8 mouse cellular contexts compared by ENCODE assay signal in genomic region chr10:56106996-56107334, GRCm38 (mm10). TPM values are rescaled to one million over a fixed set of nuclear protein-coding genes. Genes with fewer than 3 reads are reported as not detected.
DNase-seq lines count a peak whose midpoint lies in the region; ATAC-seq and TF ChIP-seq lines count a peak whose summit lies in the region.

No protein-coding gene starts in this region.

- H3K27ac ChIP-seq in heart, embryonic 12.5 days (ENCODE audit: poor library complexity, severe bottlenecking), result peak overlapping the region; percentile 70
- no peak overlapping the region for H3K27ac ChIP-seq in bone marrow macrophage, adult 2 months (ENCODE audit: insufficient read depth, low read depth, low read length)

- H3K36me3 ChIP-seq in heart, embryonic 12.5 days, result no peaks in the 10 kb centered on the region
- H3K36me3 ChIP-seq in megakaryocyte, embryonic 14.5 days (replicated peaks; ENCODE audit: low read length), result no peaks in the 10 kb centered on the region

- no peaks in the 10 kb centered on the region for H3K27me3 ChIP-seq in heart, embryonic 12.5 days (replicated peaks)
- no peaks in the 10 kb centered on the region for H3K27me3 ChIP-seq in megakaryocyte, embryonic 14.5 days (replicated peaks)

- peak overlapping the region; percentile 52 for H3K4me3 ChIP-seq in heart, embryonic 12.5 days
- peak overlapping the region; percentile 60 for H3K4me3 ChIP-seq in bone marrow macrophage, adult 2 months (ENCODE audit: insufficient read depth, low read length)
- H3K4me3 ChIP-seq in megakaryocyte, embryonic 14.5 days (replicated peaks), result peak overlapping the region; percentile 89

- H3K4me2 ChIP-seq in heart, embryonic 12.5 days, result peak overlapping the region; percentile 68

- H3K9ac ChIP-seq in heart, embryonic 12.5 days, result peak overlapping the region; percentile 58; the same call in 1 of the 2 replicates

- no peak for TF ChIP-seq POLR2A in bone marrow macrophage, adult 2 months (IDR thresholded peaks at IDR 0.05; ENCODE audit: borderline replicate concordance, low read depth, low read length)

- intact Hi-C loops in heart, postnatal 36 days (cut with DNase I), result loop anchor here (1.0 to 2.0 kb wide), 2 partner anchors 120 to 232 kb away; no protein-coding TSS in a partner anchor

- H3K9me3 ChIP-seq in heart, embryonic 12.5 days (replicated peaks), result no peaks in the 10 kb centered on the region
- no peaks in the 10 kb centered on the region for H3K9me3 ChIP-seq in megakaryocyte, embryonic 14.5 days

- 30% methylated on average over 1 of the region's 1 CpGs for WGBS in heart, embryonic 12.5 days

- H3K4me1 ChIP-seq in heart, embryonic 12.5 days (replicated peaks), result no peaks in the 10 kb centered on the region; the same call in 1 of the 2 replicates
- H3K4me1 ChIP-seq in bone marrow macrophage, adult 2 months (ENCODE audit: control insufficient read depth, insufficient read depth, low read length), result peaks cover 4% of the 10 kb centered on the region
- no peaks in the 10 kb centered on the region for H3K4me1 ChIP-seq in megakaryocyte, embryonic 14.5 days

- DNase-seq in heart, postnatal 36 days, result no peak
- DNase-seq in urinary bladder, postnatal 14 days (ENCODE audit: low spot score), result no peak
- DNase-seq in kidney, adult 18-20 months, result no peak
- no peak for DNase-seq in gastrocnemius, postnatal 4 days (ENCODE audit: low spot score in 2 of 2)

- no peak for TF ChIP-seq CTCF in bone marrow macrophage, adult 2 months (IDR thresholded peaks at IDR 0.05; ENCODE audit: low read depth, low read length)

- ATAC-seq in heart, embryonic 12.5 days (ENCODE audit: insufficient number of reproducible peaks, low FRiP score), result peak; percentile 46
- ATAC-seq in hematopoietic stem cell, adult 5-6 weeks (replicated peaks in 1 of 2; ENCODE audit: insufficient read depth in 1 of 2, low FRiP score in 2 of 2, low TSS enrichment in 1 of 2, low read depth in 1 of 2, poor library complexity in 2 of 2, severe bottlenecking in 2 of 2), result peak; percentile 37 to 60; a peak in 3 of 4 replicates

RNA-seq across cellular contexts. Expression of gene Msl3l2, which starts 0.2 kb away (rescaled TPM):
- 9.5 and 10.5 TPM in 2 replicates for polyA plus RNA-seq in heart, embryonic 12.5 days (2016; fragmentation: Nextera tagmentation; extraction: Ambion mirVana)
- total RNA-seq in heart, postnatal 36 days (2021), result 1 to 10 TPM; 2.8 to 3.2 TPM
- 2.9 and 3.2 TPM in 2 replicates for polyA plus RNA-seq in bone marrow macrophage, adult 2 months (2012; ENCODE audit: insufficient read depth, insufficient read length, missing spikeins)
- total RNA-seq in hematopoietic stem cell, adult 5-6 weeks (2017), result 19.3 and 22.5 TPM in 2 replicates
- polyA plus RNA-seq in megakaryocyte, embryonic 14.5 days (2012; ENCODE audit: insufficient read depth, low replicate concordance), result 8.1 and 9.7 TPM in 2 replicates
- total RNA-seq in gastrocnemius, postnatal 4 days (2021), result 1 to 10 TPM; 4.9 to 5.1 TPM
